Mouse (Mus musculus) kidney, embryonic 14.5 days (tissue): ENCODE data around the gene Hspg2. TPM values are rescaled to one million over a fixed set of nuclear protein-coding genes. Genes with fewer than 3 reads are reported as not detected.

Experiments
- ATAC-seq: fragments of 200-750 bp; cut with Nextera tagmentation; 2 replicates; pipeline ENCODE4 v1.8.0; 2017; ENCODE audit warnings: moderate number of reproducible peaks, mild to moderate bottlenecking, moderate TSS enrichment, moderate library complexity; ENCODE audit not compliant: low FRiP score, low TSS enrichment
- H3K27ac ChIP-seq: fragments of 300-500 bp; sonication (generic); 2 replicates; pipeline ENCODE4 v1.5.1; 2014; ENCODE audit warnings: low read depth, mild to moderate bottlenecking, low read length, moderate library complexity, mixed read lengths
- H3K27me3 ChIP-seq: fragments of 300-500 bp; sonication (generic); 2 replicates; pipeline ENCODE4 v1.6.1; 2014; ENCODE audit warnings: mild to moderate bottlenecking, low read length; ENCODE audit not compliant: control insufficient read depth, insufficient read depth
- H3K36me3 ChIP-seq: fragments of 300-500 bp; sonication (generic); 2 replicates; pipeline ENCODE4 v1.6.1; 2014; ENCODE audit warnings: low read length, mixed read lengths; ENCODE audit not compliant: control insufficient read depth, insufficient read depth
- H3K4me1 ChIP-seq: fragments of 300-500 bp; sonication (generic); 2 replicates; pipeline ENCODE4 v1.6.1; 2014; ENCODE audit warnings: low read length, mixed read lengths; ENCODE audit not compliant: control insufficient read depth, insufficient read depth
- H3K4me2 ChIP-seq: fragments of 300-500 bp; sonication (generic); replicated peaks from 2 replicates; pipeline ENCODE4 v1.6.1; 2014; ENCODE audit warnings: low read depth, mild to moderate bottlenecking, low read length
- H3K4me3 ChIP-seq: fragments of 300-500 bp; sonication (generic); 2 replicates; pipeline ENCODE4 v1.5.1; 2014; ENCODE audit warnings: mild to moderate bottlenecking, low read length
- H3K9ac ChIP-seq: fragments of 300-500 bp; sonication (generic); 2 replicates; pipeline ENCODE4 v1.6.1; 2014; ENCODE audit warnings: low read depth, mild to moderate bottlenecking, low read length, moderate library complexity
- H3K9me3 ChIP-seq: fragments of 300-500 bp; sonication (generic); 2 replicates; pipeline ENCODE4 v1.6.1; 2016; ENCODE audit warnings: low read length; ENCODE audit not compliant: control insufficient read depth
- WGBS: fragments of 180-500 bp; shearing (Covaris S2); extraction: QIAGEN DNeasy Blood & Tissue Kit; methylation state at CpG from one replicate; pipeline ENCODE4 v1.1.7; 2014; 5-methylcytosine and 5-hydroxymethylcytosine counted together
- polyA plus RNA-seq: library from polyadenylated mRNA; unstranded; fragments of >200 nt; fragmentation: Nextera tagmentation; extraction: Ambion mirVana; gene quantifications from 2 replicates; pipeline ENCODE4 v1.2.1, GENCODE M21; 2014

The Hspg2 gene
- polyA plus RNA-seq, 1 experiment from 2014 or later, result 56.2 TPM

GRCm38 (mm10) chr4:137483871-137484270, 15.3 kb downstream of the Hspg2 start:
- Histone ChIP-seq H3K9ac (no peak overlapping the region), H3K36me3 (no peaks in the 10 kb centered on the region), H3K4me1 (peaks cover 92% of the 10 kb centered on the region), H3K9me3 (no peaks in the 10 kb centered on the region), H3K27ac (peak overlapping the region; percentile 87), H3K4me3 (no peak overlapping the region), H3K4me2 (no peak overlapping the region), H3K27me3 (no peaks in the 10 kb centered on the region)
- WGBS, result 31% methylated on average over 16 of the region's 16 CpGs
- ATAC-seq, result no peak

GRCm38 (mm10) chr4:137484586-137484985, 16.0 kb downstream of the Hspg2 start:
- WGBS, result 70% methylated on average over 7 of the region's 7 CpGs
- no peak for ATAC-seq

DNA sequence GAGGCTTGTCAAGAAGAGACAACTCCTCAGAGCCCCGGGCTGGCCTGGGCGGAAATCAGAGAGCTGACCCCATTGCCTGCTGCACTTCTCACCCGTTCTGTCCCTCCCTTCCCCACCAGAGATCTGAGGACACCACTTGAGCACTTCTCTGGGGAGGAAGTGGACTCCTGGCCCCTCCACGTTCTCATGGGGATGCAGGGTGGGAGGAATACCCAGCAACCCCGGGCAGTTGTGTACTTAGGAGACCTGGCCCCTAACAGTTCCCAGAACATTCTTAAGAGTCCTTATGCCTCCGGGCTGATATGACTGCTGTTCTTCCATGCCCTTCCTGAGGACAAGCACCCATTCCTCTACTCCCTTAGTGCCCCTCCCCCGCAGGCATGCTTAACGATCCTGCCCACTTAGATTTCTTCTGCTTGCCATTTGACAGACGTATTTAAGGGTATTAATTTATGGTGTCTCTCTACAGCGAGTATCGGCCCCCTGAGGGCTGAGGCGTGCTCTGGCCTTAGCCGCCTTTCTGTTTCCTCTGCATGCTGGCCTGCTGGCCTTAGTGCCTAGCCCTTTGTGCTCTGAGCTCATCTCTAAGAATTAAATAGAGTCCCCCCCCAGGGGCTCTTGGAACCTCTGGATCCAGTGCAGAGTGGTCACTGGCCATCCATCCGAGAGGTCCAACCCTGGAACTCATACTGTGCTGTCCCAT, 16.8 kb downstream of the Hspg2 start:
- Histone ChIP-seq H3K27me3 (no peaks in the 10 kb centered on the region), H3K4me1 (peaks cover 92% of the 10 kb centered on the region), H3K36me3 (no peaks in the 10 kb centered on the region), H3K4me3 (no peak overlapping the region), H3K9ac (peak overlapping the region; percentile 42), H3K27ac (peak overlapping the region; percentile 87), H3K4me2 (peak overlapping the region; percentile 21; the same call in 1 of the 2 replicates), H3K9me3 (no peaks in the 10 kb centered on the region)
- ATAC-seq, result no peak
- 17% methylated on average over 14 of the region's 14 CpGs for WGBS

More at GRCm38 (mm10) chr4:137484586-137484985, 16.0 kb downstream of the Hspg2 start:
- no peak overlapping the region for H3K4me3 ChIP-seq
- peaks cover 92% of the 10 kb centered on the region for H3K4me1 ChIP-seq
- no peaks in the 10 kb centered on the region for H3K36me3 ChIP-seq
- H3K4me2 ChIP-seq, result no peak overlapping the region
- H3K9me3 ChIP-seq, result no peaks in the 10 kb centered on the region
- peak overlapping the region; percentile 87 for H3K27ac ChIP-seq
- peak overlapping the region; percentile 37 for H3K9ac ChIP-seq
- H3K27me3 ChIP-seq, result no peaks in the 10 kb centered on the region

GRCm38 (mm10) chr4:137486081-137487014, 17.8 kb downstream of the Hspg2 start:
- H3K9ac ChIP-seq, result peak overlapping the region; percentile 42; the same call in 1 of the 2 replicates
- ATAC-seq, result peak; percentile 15; the same call in 1 of the 2 replicates
- no peak overlapping the region for H3K4me3 ChIP-seq

DNA sequence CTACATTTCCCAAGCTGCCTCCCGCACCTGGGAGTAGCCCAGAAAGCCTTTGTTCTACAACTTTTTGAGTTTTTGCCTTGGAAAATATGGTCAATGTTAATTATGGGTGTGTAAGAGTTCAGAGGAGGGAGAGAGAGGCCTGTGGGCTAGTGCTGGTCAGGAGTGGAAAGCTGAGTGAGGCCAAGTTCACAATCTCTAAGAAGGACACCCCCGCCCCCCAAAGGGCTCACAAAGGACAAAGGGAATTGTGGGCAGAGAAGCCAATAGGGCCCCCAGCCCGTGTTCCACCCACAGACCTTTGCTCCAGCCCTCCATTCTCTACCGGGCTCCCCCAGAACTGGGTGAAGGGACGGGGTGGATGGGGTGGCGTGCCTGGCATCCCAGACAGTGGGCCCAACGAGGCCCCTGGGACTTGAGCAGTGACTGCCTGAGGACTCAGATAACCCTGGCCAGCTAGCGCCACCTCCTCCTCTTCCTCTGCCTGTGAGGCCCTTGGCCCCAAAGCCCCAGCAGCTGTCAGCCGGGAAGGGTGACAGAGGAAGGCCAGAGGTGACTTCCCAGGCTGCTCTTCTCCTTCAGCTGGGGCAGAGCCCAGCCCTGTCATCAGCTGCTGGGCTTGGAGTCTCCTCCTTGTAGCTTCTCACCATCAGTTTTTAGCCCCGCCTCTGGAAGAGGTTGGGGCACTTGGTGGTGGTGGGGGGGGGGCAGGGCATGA, 18.9 kb downstream of the Hspg2 start:
- WGBS, result 28% methylated on average over 9 of the region's 10 CpGs
- H3K4me2 ChIP-seq, result no peak overlapping the region; the same call in 1 of the 2 replicates
- H3K36me3 ChIP-seq, result no peaks in the 10 kb centered on the region
- H3K27ac ChIP-seq, result peak overlapping the region; percentile 87
- peak; percentile 40; the same call in 1 of the 2 replicates for ATAC-seq
- peaks cover 76% of the 10 kb centered on the region for H3K4me1 ChIP-seq
- no peaks in the 10 kb centered on the region for H3K9me3 ChIP-seq
- H3K4me3 ChIP-seq, result no peak overlapping the region
- no peaks in the 10 kb centered on the region for H3K27me3 ChIP-seq
- no peak overlapping the region for H3K9ac ChIP-seq

More at GRCm38 (mm10) chr4:137486081-137487014, 17.8 kb downstream of the Hspg2 start:
- Histone ChIP-seq H3K9me3 (no peaks in the 10 kb centered on the region), H3K27me3 (no peaks in the 10 kb centered on the region), H3K36me3 (no peaks in the 10 kb centered on the region), H3K27ac (peak overlapping the region; percentile 87), H3K4me1 (peaks cover 87% of the 10 kb centered on the region), H3K4me2 (peak overlapping the region; percentile 21)
- WGBS, result 13% methylated on average over 20 of the region's 20 CpGs

GRCm38 (mm10) chr4:137488038-137488437, 19.5 kb downstream of the Hspg2 start:
- no peaks in the 10 kb centered on the region for H3K27me3 ChIP-seq
- no peak overlapping the region for H3K4me3 ChIP-seq
- H3K9me3 ChIP-seq, result no peaks in the 10 kb centered on the region
- no peaks in the 10 kb centered on the region for H3K36me3 ChIP-seq
- no peak overlapping the region for H3K9ac ChIP-seq
- H3K4me2 ChIP-seq, result no peak overlapping the region; the same call in 1 of the 2 replicates
- ATAC-seq, result peak; percentile 24; the same call in 1 of the 2 replicates
- 14% methylated on average over 11 of the region's 11 CpGs for WGBS
- peak overlapping the region; percentile 87 for H3K27ac ChIP-seq
- H3K4me1 ChIP-seq, result peaks cover 74% of the 10 kb centered on the region

- Histone ChIP-seq H3K27ac (peak overlapping the region; percentile 87), H3K4me2 (no peak overlapping the region; the same call in 1 of the 2 replicates), H3K9ac (peak overlapping the region; percentile 9; the same call in 1 of the 2 replicates), H3K4me1 (peaks cover 71% of the 10 kb centered on the region), H3K9me3 (no peaks in the 10 kb centered on the region), H3K36me3 (no peaks in the 10 kb centered on the region), H3K27me3 (no peaks in the 10 kb centered on the region), H3K4me3 (no peak overlapping the region)
- WGBS, result 20% methylated on average over 12 of the region's 12 CpGs
- no peak for ATAC-seq
Observed at GRCm38 (mm10) chr4:137488571-137489303, 20.2 kb downstream of the Hspg2 start.

DNA sequence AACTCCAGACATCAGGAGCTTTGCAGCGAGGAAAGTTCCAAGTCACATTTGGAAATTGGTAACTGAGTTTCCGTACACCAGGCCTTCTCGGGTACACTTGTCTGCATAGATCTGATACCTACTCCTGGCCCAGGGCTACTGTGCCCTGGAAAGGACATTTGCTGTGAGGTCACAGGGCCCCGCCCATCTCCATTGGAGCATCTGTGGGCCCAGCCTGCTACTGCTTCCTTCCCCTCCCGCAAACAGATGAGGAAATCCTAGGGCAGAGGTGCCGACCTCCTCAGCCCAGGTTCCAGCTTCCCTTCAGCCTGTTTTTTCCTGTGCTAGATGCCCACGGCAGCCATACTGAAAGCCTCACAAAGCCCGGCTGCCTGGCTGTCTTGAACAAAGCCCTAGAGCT, 21.4 kb downstream of the Hspg2 start:
- Histone ChIP-seq H3K36me3 (no peaks in the 10 kb centered on the region), H3K9me3 (no peaks in the 10 kb centered on the region), H3K9ac (no peak overlapping the region), H3K27me3 (no peaks in the 10 kb centered on the region), H3K4me2 (no peak overlapping the region), H3K27ac (peak overlapping the region; percentile 87), H3K4me1 (peaks cover 68% of the 10 kb centered on the region), H3K4me3 (no peak overlapping the region)
- ATAC-seq, result no peak
- 63% methylated on average over 8 of the region's 8 CpGs for WGBS
